Mouse (Mus musculus) ZHBTc4 (cell line): ENCODE results near the gene Cpd.
A peak's percentile ranks its signal among the peaks of the same experiment; 100 is the strongest.

ENCODE experiments used
- DNase-seq: peaks from one replicate; pipeline ENCODE4 v3.0.0-alpha.2; 2011; ENCODE audit warnings: low read depth, low spot score

Gene Cpd

DNA sequence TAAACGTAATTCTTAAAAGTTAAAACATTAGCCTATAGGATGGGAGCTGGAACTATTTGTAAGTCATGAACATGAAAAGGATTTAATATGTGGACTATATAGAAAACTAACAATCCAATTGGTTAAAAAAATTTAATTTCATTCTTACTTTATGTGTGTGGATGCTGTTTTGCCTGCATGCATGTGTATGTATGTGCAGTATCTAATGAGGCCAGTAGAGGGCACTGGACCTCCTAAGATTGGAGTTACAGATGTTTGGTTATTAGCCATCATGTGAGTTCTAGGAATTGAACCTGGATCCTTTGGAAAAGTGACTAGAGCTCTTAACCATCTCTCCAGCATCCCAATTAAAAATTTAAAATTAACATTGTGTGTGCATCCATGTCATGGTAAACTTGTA lies 57.6 kb downstream of the Cpd start:
- peak; percentile 72 for DNase-seq

DNA sequence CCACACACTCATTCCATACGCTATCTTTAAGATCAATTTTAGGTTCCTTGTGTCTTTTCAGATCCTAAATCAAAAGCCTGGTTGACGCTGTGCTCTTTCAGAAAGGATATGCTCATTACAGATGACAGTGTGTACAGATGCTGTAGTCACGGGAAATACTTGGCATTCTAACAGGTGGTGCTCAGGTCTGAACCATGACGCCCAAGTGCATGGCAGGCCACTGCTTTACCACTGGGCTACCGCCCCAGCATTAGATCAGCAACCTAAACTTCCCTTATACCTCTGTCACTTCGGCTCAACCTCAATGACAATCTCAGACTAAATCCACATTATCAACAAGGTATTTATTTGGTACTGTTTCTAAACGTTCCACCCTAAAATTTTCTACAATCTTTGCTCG lies 71.3 kb downstream of the Cpd start:
- no peak for DNase-seq

DNA sequence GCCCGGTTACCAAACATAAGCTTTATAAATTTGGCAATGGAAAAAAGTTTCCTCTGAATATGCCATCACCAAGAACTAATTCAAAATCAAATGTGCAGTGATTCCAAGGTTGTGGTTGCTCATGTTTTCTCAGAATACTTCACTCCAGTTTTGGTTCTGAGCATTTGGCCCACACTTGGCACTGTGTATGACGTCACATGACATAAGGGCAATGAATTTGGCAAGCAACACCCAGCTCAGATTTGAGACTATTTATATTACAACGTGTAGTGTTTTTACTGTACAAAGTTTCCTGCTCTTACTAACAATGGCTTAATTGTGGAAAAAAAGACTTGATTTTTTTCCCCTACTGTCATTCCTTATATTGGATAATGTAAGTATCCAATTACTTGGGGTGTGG lies 73.0 kb downstream of the Cpd start:
- DNase-seq, result no peak

DNA sequence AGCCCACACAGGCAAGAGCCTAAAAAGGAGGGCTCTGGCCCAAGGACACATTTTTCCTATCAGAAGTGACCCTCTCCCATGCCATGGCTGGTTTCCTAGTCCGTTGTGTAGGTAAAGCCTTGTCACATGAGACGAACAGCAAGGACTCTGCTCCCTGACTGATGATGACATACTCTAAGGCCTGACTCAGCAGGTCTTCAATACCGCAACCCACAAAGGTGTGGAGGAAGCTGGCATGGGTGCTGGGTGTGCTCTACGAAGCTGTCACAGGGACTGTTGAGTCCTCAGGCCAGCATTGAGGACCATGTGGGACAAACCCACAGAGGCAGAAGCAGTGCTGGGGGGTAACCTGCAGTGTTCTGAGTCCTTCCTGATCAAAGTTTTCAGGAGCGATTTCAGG lies 76.3 kb downstream of the Cpd start:
- DNase-seq, result no peak

DNA sequence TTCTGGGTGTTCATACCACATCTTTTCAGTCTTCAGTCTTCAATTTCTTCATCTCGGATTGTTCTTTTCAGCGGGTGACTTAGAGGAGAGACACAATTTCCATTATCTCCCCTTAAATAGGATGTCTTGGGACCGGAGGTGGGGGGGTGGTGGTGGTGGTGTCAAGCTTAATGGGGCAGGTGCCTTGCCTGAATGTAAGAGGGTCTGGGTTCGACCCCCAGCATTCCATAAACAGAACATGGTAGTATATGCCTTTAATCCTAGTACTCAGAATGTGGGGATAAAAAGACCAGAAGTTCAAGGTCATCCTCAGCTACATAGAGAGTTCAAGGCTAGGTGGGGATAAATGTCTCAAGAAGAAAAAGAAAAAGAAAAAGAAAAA lies 83.1 kb downstream of the Cpd start:
- no peak for DNase-seq

DNA sequence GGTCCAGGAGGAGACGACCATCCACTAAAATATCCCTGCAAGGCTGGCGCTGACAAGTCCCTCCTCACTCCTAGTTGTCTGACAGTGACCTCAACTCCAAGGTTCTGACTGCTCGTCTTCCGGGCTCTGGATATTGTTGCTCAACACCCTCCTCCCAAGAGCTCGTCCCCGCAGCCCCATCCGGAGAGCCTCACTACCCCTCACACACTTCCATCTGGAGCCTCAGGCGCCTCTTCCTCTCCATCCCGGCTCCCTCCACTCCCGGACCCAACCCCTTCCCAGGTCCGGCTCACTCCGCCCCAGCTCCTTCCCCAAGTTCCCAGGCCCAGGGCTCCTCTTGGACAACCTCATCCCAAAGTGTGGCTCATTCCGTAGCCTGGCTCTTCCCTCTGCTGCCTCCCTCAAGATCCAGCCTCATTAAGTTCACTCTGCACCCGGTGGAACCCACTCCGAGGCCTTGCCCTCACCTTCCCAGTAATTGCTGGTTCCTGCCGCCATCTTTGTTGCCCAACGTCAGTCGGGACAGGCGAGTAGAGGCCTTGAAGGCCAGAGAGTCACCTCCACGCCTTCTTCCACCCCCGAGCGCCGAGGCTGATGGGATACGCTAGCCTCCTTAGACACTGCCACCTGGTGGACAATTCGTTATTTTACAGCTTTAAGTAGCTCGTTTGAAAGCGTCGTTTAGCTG lies 83.6 kb downstream of the Cpd start, which contains the start of gene Gosr1:
Gosr1 (minus strand) TSS at position 527 of the 688 bp plus-strand sequence.
- peak; percentile 98 for DNase-seq

DNA sequence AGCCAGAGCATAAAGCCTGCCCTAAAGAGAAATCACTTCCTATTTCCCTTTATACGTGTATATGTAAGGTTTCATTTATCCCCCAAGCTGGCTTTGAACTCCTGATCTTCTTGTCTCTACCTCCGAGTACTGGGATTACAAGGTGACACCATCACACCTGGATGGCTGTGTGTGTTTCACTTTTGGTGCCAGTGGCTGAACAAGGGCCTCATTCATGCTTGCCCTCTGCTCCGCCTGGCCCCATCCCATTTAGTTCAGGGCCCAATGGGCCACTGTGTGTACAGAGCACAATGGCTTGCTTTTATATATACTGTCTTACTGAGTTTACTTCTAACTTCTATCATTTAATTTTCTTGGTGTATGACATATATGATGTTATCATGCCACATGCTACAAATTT lies 94.5 kb downstream of the Cpd start:
- DNase-seq, result no peak

DNA sequence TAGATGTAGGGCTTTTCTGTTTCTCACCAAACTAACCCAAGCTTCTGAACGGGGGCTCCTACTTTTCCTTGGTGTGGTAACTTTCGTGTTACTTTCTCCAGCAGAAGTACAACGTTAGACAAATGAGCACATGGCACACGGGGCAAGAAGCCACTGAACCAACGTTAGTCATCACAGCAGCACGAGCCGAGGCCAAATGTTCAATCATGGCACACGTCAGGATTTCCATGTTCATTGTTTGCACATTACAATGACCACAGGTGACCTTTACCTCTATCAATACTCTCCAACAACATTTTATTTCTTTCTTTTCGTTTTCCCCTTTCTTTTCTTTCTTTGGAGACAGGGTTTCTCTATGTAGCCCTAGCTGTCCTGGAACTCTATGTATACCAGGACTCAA lies 98.0 kb downstream of the Cpd start:
- DNase-seq, result no peak

DNA sequence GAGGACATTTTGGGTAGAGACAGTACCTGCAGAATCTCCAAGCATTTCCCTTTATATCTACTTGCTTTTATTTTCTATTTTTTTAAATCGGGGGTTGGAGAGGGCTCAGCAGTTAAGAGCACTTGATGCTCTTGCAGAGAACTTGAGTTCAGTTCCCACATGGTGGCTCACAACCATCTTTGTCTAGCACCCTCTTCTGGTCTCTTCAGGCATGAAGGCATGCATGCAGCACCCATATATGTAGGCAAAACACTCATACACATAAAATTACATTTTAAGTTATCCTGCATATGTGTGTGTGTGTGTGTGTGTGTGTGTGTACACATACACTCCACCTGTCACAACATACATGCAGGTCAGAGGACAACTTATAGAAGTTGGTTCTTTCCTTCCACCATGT lies 100.9 kb downstream of the Cpd start:
- DNase-seq, result no peak

DNA sequence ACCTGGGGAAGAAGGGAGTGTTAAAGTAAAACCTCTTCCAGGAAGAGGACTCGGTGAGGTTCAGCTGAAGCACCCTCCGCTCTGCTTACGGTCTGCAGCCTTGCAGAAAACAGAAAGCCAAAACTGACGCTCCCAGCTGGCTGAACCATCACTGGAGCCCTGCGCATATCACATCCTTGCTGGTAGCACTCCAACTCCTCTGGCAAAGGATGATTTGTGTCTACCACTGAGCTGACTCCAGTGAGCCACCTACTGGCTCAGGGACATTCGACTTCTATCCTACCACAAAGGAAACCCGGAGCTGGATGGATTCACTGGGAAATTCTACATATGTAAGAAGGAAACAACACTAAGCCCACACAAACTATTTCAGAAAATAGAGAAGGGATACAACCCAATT lies 102.3 kb downstream of the Cpd start:
- no peak for DNase-seq

DNA sequence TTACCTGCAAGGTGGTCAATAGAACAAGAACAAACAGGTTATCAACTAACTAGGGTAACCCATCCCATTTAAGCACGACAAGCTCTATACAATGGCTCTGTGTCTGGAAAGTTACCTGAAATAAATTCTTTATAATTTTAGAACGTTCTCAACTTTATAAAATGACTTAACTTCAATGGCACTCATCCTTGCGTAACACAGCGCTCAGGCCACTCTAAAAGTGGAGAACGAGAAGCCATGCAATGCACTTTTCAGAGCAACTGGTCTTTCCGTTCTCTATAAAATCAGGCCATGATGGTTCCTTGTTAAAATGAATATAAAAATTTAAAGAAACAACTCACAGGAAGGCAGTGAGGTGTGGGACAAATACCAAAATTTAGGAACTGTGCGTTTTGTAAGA lies 104.3 kb downstream of the Cpd start:
- DNase-seq, result no peak

DNA sequence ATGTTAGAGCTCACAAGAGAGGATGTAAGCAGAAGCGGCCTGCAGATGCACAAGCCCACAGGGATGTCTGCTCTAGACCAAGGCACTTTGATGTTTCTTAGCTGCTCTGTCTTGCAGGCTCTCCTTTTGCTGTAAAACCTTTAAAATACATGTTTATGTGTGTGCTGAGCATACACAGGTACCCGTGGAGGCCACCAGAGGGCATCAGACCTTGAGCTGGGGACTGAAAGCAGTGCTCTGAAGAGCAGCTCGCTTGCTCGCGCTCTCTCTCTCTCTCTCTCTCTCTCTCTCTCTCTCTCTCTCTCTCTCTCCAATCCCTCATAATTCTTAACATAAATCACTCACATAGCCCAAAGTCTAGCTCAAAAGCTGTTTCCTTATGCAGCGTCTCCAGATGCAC lies 107.7 kb downstream of the Cpd start:
- DNase-seq, result peak; percentile 62

DNA sequence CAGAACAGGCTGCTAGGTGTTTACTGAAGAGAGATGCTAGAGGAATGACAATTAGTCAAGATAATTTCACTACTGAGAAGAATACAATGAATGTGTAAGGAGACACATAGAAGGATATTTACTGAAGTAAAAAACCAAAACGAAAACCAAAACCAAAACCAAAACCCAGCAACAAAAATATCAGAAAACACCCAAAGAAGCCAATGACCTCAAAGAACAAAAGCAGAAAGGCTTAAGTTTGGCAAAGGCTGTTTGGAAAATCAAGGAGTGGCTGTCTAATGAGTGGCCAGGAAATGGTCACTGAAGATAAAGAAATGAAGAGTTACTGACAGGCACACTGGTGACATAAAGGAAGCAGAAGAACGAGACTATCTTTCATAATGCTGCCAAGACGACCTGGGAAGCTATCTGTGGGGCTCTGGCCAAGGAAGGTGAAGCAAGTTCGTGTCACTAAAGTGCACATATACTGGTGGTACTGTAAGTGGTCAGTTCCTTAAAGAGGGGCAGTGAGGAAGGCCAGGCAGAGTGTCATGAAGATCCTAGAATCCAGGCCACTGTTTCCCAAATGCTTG lies 111.0 kb downstream of the Cpd start:
- no peak for DNase-seq

DNA sequence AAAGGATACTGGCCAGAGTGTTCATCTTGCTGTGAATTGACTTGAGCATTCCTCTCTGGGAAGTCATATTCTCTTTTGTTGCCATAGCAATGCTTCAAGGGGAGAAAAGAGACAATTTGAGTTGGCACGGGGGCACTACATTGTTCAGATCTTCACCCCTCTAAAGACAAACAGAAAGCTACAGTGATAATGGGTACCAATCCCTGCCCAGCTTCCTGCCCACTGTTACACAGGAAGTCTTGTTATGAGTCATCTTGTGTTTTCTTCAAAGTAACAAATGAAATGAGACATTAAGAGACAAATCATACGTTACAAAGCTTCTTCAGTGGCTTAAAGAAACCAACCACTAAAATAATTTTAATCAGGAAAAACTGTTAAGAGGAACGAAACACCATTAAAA lies 112.3 kb downstream of the Cpd start:
- DNase-seq, result no peak

DNA sequence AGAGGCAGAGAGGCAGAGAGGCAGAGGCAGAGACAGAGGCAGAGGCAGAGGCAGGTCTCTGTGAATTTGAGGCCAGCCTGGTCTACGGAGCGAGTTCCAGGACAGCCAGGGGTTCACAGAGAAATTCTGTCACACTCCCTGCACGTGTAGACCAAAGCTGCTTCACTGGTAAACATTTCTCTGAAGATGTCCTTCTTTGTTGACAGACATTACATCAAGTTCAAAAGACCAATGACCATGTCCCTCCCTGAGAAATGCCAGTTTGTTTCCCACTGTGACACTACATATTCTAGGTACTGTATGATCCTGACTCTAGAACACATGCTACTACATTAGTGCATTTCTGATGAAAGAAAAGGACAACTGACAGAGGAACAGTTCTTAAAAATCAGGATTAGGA lies 116.2 kb downstream of the Cpd start:
- DNase-seq, result no peak
